Mouse (Mus musculus) MEL (cell line): ENCODE data around the gene Olfr47. TPM values are rescaled to one million over a fixed set of nuclear protein-coding genes. Genes with fewer than 3 reads are reported as not detected.

Experiments used
- DNase-seq: peaks from one replicate; pipeline ENCODE4 v3.0.0; 2011; ENCODE audit warnings: low read depth, low spot score
- H3K27ac ChIP-seq: 2 replicates; pipeline ENCODE4 v1.5.1; 2012; ENCODE audit warnings: low read depth, mild to moderate bottlenecking, control low read depth, low read length, moderate library complexity; ENCODE audit not compliant: control insufficient read depth
- H3K27me3 ChIP-seq, 2 experiments: fragments of 150-350 bp in 1 of 2; sonication (generic) in 1 of 2; 2 replicates each; pipeline ENCODE4 v1.6.1; 2012; ENCODE audit warnings: low read length in 2 of 2, mild to moderate bottlenecking in 2 of 2, improper control_type of control experiment in 1 of 2, moderate library complexity in 1 of 2; ENCODE audit not compliant: insufficient read depth in 2 of 2, control insufficient read depth in 1 of 2
- H3K36me3 ChIP-seq, 2 experiments: 2 replicates each; pipeline ENCODE4 v1.6.1; 2012 to 2014; ENCODE audit warnings: low read length in 2 of 2, improper control_type of control experiment in 1 of 2, inconsistent platforms in 1 of 2, mild to moderate bottlenecking in 1 of 2; ENCODE audit not compliant: insufficient read depth in 2 of 2, control insufficient read depth in 1 of 2
- H3K4me1 ChIP-seq, 2 experiments: fragments of 150-350 bp in 1 of 2; sonication (generic) in 1 of 2; 2 replicates each; pipeline ENCODE4 v1.6.1; 2012; ENCODE audit warnings: low read length in 2 of 2, improper control_type of control experiment in 1 of 2, mild to moderate bottlenecking in 1 of 2; ENCODE audit not compliant: insufficient read depth in 2 of 2, control insufficient read depth in 1 of 2
- H3K4me3 ChIP-seq, 2 experiments: fragments of 150-350 bp in 1 of 2; sonication (generic) in 1 of 2; 2 replicates each; pipeline ENCODE4 v1.5.1; 2012; ENCODE audit warnings: low read depth in 2 of 2, low read length in 2 of 2, mild to moderate bottlenecking in 2 of 2, moderate library complexity in 2 of 2, control low read depth in 1 of 2, improper control_type of control experiment in 1 of 2; ENCODE audit not compliant: control insufficient read depth in 1 of 2, insufficient read depth in 1 of 2
- H3K79me2 ChIP-seq: 2 replicates; pipeline ENCODE4 v1.6.1; 2012; ENCODE audit warnings: mild to moderate bottlenecking, low read length, moderate library complexity; ENCODE audit not compliant: control insufficient read depth, poor library complexity, insufficient read depth
- H3K9ac ChIP-seq: 2 replicates; pipeline ENCODE4 v1.6.1; 2012; ENCODE audit warnings: low read depth, mild to moderate bottlenecking, control low read depth, low read length, moderate library complexity; ENCODE audit not compliant: control insufficient read depth, poor library complexity, severe bottlenecking
- H3K9me3 ChIP-seq: fragments of 150-350 bp; sonication (generic); replicated peaks from 2 replicates; pipeline ENCODE4 v1.6.1; 2012; ENCODE audit warnings: mild to moderate bottlenecking, low read length, improper control_type of control experiment, moderate library complexity; ENCODE audit not compliant: insufficient read depth
- CHD1 ChIP-seq: IDR thresholded peaks from 2 replicates; pipeline ENCODE4 v1.6.1; 2012; ENCODE audit warnings: low read depth, mild to moderate bottlenecking, inconsistent platforms, low read length, improper control_type of control experiment
- CTCF ChIP-seq, 3 experiments: IDR thresholded peaks in 2 of 3; conservative IDR thresholded peaks in 1 of 3; 2 replicates each; pipeline ENCODE4 v1.5.1; 2011 to 2012; ENCODE audit warnings: low read length in 3 of 3, low read depth in 2 of 3, mild to moderate bottlenecking in 2 of 3, improper control_type of control experiment in 1 of 3, inconsistent platforms in 1 of 3, mixed read lengths in 1 of 3, moderate library complexity in 1 of 3; ENCODE audit not compliant: control insufficient read depth in 1 of 3, insufficient read depth in 1 of 3, poor library complexity in 1 of 3, severe bottlenecking in 1 of 3
- ELF1 ChIP-seq: IDR thresholded peaks from 2 replicates; pipeline ENCODE4 v1.6.1; 2014; ENCODE audit warnings: low read depth, mild to moderate bottlenecking, inconsistent platforms, low read length, improper control_type of control experiment, moderate library complexity
- EP300 ChIP-seq, 2 experiments: IDR thresholded peaks; 2 replicates each; pipeline ENCODE4 v1.6.1; 2011; ENCODE audit warnings: improper control_type of control experiment in 2 of 2, low read length in 2 of 2, low read depth in 1 of 2, mild to moderate bottlenecking in 1 of 2
- JUND ChIP-seq: IDR thresholded peaks from 2 replicates; pipeline ENCODE4 v1.6.1; 2011; ENCODE audit warnings: low read depth, mild to moderate bottlenecking, improper control_type of control experiment, low read length
- MAFK ChIP-seq: IDR thresholded peaks from 2 replicates; pipeline ENCODE4 v1.6.1; 2011; ENCODE audit warnings: low read depth, mild to moderate bottlenecking, low read length, improper control_type of control experiment, borderline replicate concordance
- MAZ ChIP-seq: IDR thresholded peaks from 2 replicates; pipeline ENCODE4 v1.6.1; 2012; ENCODE audit warnings: low read depth, mild to moderate bottlenecking, inconsistent platforms, low read length, improper control_type of control experiment
- MEF2A ChIP-seq: IDR thresholded peaks from 2 replicates; pipeline ENCODE4 v1.6.1; 2014; ENCODE audit warnings: low read depth, mild to moderate bottlenecking, inconsistent platforms, low read length, improper control_type of control experiment; ENCODE audit not compliant: poor library complexity, insufficient replicate concordance, severe bottlenecking; ENCODE audit errors: extremely low read depth
- NRF1 ChIP-seq: IDR thresholded peaks from 2 replicates; pipeline ENCODE4 v1.6.1; 2014; ENCODE audit warnings: low read depth, mild to moderate bottlenecking, inconsistent platforms, low read length, improper control_type of control experiment, moderate library complexity; ENCODE audit not compliant: poor library complexity, insufficient read depth, severe bottlenecking
- POLR2A ChIP-seq, 2 experiments: IDR thresholded peaks; 2 replicates each; pipeline ENCODE4 v1.6.1; 2011 to 2012; ENCODE audit warnings: low read length in 2 of 2, mild to moderate bottlenecking in 2 of 2, control low read depth in 1 of 2, improper control_type of control experiment in 1 of 2, low read depth in 1 of 2, moderate library complexity in 1 of 2; ENCODE audit not compliant: control insufficient read depth in 1 of 2, insufficient read depth in 1 of 2, poor library complexity in 1 of 2
- POLR2AphosphoS2 ChIP-seq: IDR thresholded peaks from 2 replicates; pipeline ENCODE4 v1.6.1; 2011; ENCODE audit warnings: low read length, improper control_type of control experiment
- POLR2AphosphoS5 ChIP-seq: IDR thresholded peaks from 2 replicates; pipeline ENCODE4 v1.6.1; 2012; ENCODE audit warnings: low read depth, borderline replicate concordance, mild to moderate bottlenecking, inconsistent platforms, low read length, moderate library complexity, mixed read lengths
- RAD21 ChIP-seq: IDR thresholded peaks from 2 replicates; pipeline ENCODE4 v1.6.1; 2011; ENCODE audit warnings: mild to moderate bottlenecking, low read depth, low read length, improper control_type of control experiment
- SMC3 ChIP-seq: IDR thresholded peaks from 2 replicates; pipeline ENCODE4 v1.6.1; 2011; ENCODE audit warnings: low read depth, low read length, improper control_type of control experiment
- TBP ChIP-seq: IDR thresholded peaks from 2 replicates; pipeline ENCODE4 v1.8.0; 2011; ENCODE audit warnings: low read depth, low read length, improper control_type of control experiment
- TCF12 ChIP-seq: IDR thresholded peaks from 2 replicates; pipeline ENCODE4 v1.6.1; 2014; ENCODE audit warnings: low read depth, mild to moderate bottlenecking, inconsistent platforms, low read length, improper control_type of control experiment, moderate library complexity
- UBTF ChIP-seq: IDR thresholded peaks from 2 replicates; pipeline ENCODE4 v1.6.1; 2012; ENCODE audit warnings: low read depth, mild to moderate bottlenecking, inconsistent platforms, low read length, improper control_type of control experiment, moderate library complexity, borderline replicate concordance; ENCODE audit not compliant: insufficient read depth
- USF1 ChIP-seq: IDR thresholded peaks from 2 replicates; pipeline ENCODE4 v1.6.1; 2014; ENCODE audit warnings: low read depth, mild to moderate bottlenecking, inconsistent platforms, low read length, improper control_type of control experiment, moderate library complexity
- ZC3H11A ChIP-seq: IDR thresholded peaks from 2 replicates; pipeline ENCODE4 v1.6.1; 2012; ENCODE audit warnings: low read depth, mild to moderate bottlenecking, inconsistent platforms, low read length, improper control_type of control experiment
- ZKSCAN1 ChIP-seq: IDR thresholded peaks from 2 replicates; pipeline ENCODE4 v1.6.1; 2012; ENCODE audit warnings: low read depth, mild to moderate bottlenecking, inconsistent platforms, low read length, improper control_type of control experiment, moderate library complexity
- ZMIZ1 ChIP-seq: IDR thresholded peaks from 2 replicates; pipeline ENCODE4 v1.6.1; 2012; ENCODE audit warnings: low read depth, mild to moderate bottlenecking, inconsistent platforms, low read length, improper control_type of control experiment, moderate library complexity
- ZNF384 ChIP-seq: IDR thresholded peaks from 2 replicates; pipeline ENCODE4 v1.6.1; 2012; ENCODE audit warnings: low read depth, mild to moderate bottlenecking, inconsistent platforms, low read length, improper control_type of control experiment
- polyA plus RNA-seq, 2 experiments: library from polyadenylated mRNA; stranded (reverse) in 1 of 2; unstranded in 1 of 2; fragments of >175 nt in 1 of 2; fragments of >200 nt in 1 of 2; gene quantifications; 2 replicates each; pipeline versions ENCODE4 v1.2.1 to v1.2.4; 2012; ENCODE audit warnings: low replicate concordance in 2 of 2, low read depth in 1 of 2; ENCODE audit not compliant: insufficient read length in 2 of 2, insufficient read depth in 1 of 2, missing spikeins in 1 of 2
- total RNA-seq: library from RNA; depleted of rRNA; stranded (reverse); fragments of 300-350 nt; gene quantifications from 2 replicates; pipeline ENCODE4 v1.2.3, GENCODE M21; 2012

Olfr47 gene
- total and polyA plus RNA-seq, 3 experiments = not detected

- no peaks in the 10 kb centered on the region for H3K27me3 ChIP-seq
- H3K9ac ChIP-seq = no peak overlapping the region
- H3K27ac ChIP-seq = no peak overlapping the region
- H3K4me3 ChIP-seq = no peak overlapping the region
- H3K9me3 ChIP-seq = no peaks in the 10 kb centered on the region
- DNase-seq = peak; percentile 32
- no peaks in the 10 kb centered on the region for H3K79me2 ChIP-seq
- H3K36me3 ChIP-seq = no peaks in the 10 kb centered on the region
- no peaks in the 10 kb centered on the region for H3K4me1 ChIP-seq
- TF ChIP-seq ZKSCAN1 = no peak
- TF ChIP-seq MAZ = no peak
- TF ChIP-seq ZC3H11A = no peak
- TF ChIP-seq ZMIZ1 = no peak
- peak; percentile 20 to 45 (median 31); a peak in 4 of 6 replicates for TF ChIP-seq CTCF (IDR thresholded peaks at IDR 0.05 in 2 of 3, conservative IDR thresholded peaks at IDR 0.05 in 1 of 3; ENCODE audit: control insufficient read depth in 1 of 3, insufficient read depth in 1 of 3, low read depth in 2 of 3, low read length in 3 of 3, poor library complexity in 1 of 3, severe bottlenecking in 1 of 3)
- TF ChIP-seq RAD21 = peak; percentile 40
- TF ChIP-seq TBP = no peak
- peak; percentile 52 for TF ChIP-seq SMC3
- TF ChIP-seq TCF12 = no peak
- no peak for TF ChIP-seq UBTF
- TF ChIP-seq MAFK = no peak
Measured at GRCm38 (mm10) chr6:43242061-43242460, 10.7 kb downstream of the Olfr47 start.

GRCm38 (mm10) chr6:43247396-43247795 is 16.1 kb downstream of the Olfr47 start:
- Histone ChIP-seq H3K27ac (no peak overlapping the region), H3K9ac (no peak overlapping the region), H3K36me3 (no peaks in the 10 kb centered on the region), H3K4me1 (no peaks in the 10 kb centered on the region), H3K4me3 (no peak overlapping the region), H3K79me2 (no peaks in the 10 kb centered on the region), H3K27me3 (no peaks in the 10 kb centered on the region), H3K9me3 (no peaks in the 10 kb centered on the region)
- TF ChIP-seq POLR2AphosphoS5 = no peak
- no peak for TF ChIP-seq EP300 (IDR thresholded peaks at IDR 0.05; ENCODE audit: low read depth in 1 of 2, low read length in 2 of 2)
- TF ChIP-seq NRF1 = no peak
- TF ChIP-seq ZKSCAN1 = no peak
- TF ChIP-seq JUND = no peak
- TF ChIP-seq CHD1 = no peak
- TF ChIP-seq UBTF = no peak
- TF ChIP-seq USF1 = no peak
- TF ChIP-seq POLR2A (IDR thresholded peaks at IDR 0.05; ENCODE audit: control insufficient read depth in 1 of 2, insufficient read depth in 1 of 2, low read depth in 1 of 2, low read length in 2 of 2, poor library complexity in 1 of 2) = no peak
- no peak for TF ChIP-seq ELF1
- no peak for TF ChIP-seq POLR2AphosphoS2
- TF ChIP-seq ZMIZ1 = no peak
- no peak for TF ChIP-seq MEF2A
- TF ChIP-seq ZNF384 = no peak
- DNase-seq = no peak
